Mouse (Mus musculus): ENCODE results near the gene Gm1113. TPM values are rescaled to one million over a fixed set of nuclear protein-coding genes. Genes with fewer than 3 reads are reported as not detected.

Gene Gm1113
- total RNA-seq (2023), result not detected

DNA sequence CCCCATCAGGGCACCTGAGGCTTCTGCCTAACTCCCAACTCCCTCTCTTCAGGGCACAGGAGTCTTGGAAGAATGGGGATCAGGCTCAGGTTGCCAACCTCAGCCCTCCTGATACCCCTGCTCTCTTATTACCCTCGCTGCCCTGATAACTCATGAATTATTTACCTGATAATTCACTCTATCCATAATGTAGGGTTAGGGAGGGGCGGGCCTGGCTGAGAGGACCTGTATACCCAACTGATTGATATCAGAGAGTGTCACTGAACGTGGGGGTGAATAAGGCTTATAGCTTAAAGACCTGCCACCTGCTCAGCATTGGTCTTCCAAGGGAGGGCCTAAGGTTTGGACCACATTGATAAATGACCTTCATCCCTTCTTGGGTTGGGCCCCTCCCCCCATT is at the start of gene Gm1113:
TSS of gene Gm1113 (minus strand) at position 101 of the 400 bp plus-strand sequence.

DNA sequence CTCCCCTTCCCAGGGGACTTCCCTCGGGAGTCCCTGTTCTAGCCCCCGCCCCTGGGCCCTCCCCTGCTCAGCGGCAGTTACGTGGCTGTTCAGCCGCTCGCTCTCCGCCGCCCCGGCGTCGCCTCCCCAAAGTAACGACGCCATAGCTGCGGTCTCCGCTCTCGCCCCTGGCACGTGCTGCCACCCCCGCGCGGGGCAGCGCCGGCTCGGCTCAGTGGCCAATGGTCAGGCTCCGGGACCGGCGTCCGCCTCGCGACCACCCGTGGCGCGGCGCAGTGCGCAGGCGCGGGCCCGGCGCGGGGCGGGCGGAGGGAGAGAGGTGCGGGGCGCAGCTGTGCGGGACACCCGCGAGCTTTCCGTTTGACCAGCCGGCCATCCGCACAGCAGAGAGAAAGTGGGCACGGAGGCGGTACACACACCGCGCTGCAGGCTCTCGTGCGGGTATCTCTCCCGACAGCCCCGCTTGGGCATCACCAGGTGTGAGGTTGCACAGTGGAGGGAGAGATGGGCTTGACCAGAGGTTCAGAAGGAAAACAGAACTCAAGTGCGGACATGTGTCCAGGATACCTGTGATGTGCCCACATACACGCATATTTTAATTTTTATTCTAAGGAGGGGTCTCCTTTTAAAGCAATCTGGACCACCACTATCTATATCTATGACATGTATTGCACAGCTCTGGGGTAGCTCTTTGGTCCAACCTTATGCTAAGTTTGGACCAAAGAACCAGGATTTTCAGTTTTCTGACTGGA is 40.4 kb upstream of the Gm1113 start, which contains the start of the genes Ddx25 and Pus3:
TSS of gene Ddx25 (minus strand) at position 272 of the 752 bp plus-strand sequence.
TSS of gene Pus3 (plus strand) at position 339 of the 752 bp plus-strand sequence.

Other genes starting within 250 kb of the Gm1113 start
- under 1 TPM; 0.57 to 0.73 TPM for gene Cdon, start 97.1 kb downstream of the Gm1113 start, total RNA-seq (2023)
- gene Ddx25, start 40.3 kb upstream of the Gm1113 start, total RNA-seq (2023), result under 1 TPM; 0.11 to 0.13 TPM
- 1 to 10 TPM; 3.0 to 4.4 TPM for gene Pus3, start 40.3 kb upstream of the Gm1113 start, total RNA-seq (2023)
- not detected for gene Pate2, start 52.0 kb upstream of the Gm1113 start, total RNA-seq (2023)
- gene Hyls1, start 52.1 kb upstream of the Gm1113 start, total RNA-seq (2023), result 1 to 10 TPM; 6.7 to 8.3 TPM
- gene Pate4, start 93.7 kb upstream of the Gm1113 start, total RNA-seq (2023), result not detected
- not detected for gene Pate3, start 129.9 kb upstream of the Gm1113 start, total RNA-seq (2023)
- not detected for gene Pate1, start 169.1 kb upstream of the Gm1113 start, total RNA-seq (2023)
- gene Gm17677, start 222.8 kb upstream of the Gm1113 start, total RNA-seq (2023), result not detected

Measured in neutrophil, adult 59 days (primary cell).